ENCODE assay signal across 8 mouse cellular contexts in genomic region chr19:5845319-5846135, GRCm38 (mm10). TPM values are rescaled to one million over a fixed set of nuclear protein-coding genes. Genes with fewer than 3 reads are reported as not detected.
A peak's percentile ranks its signal among the peaks of the same experiment; 100 is the strongest.
DNase-seq lines count a peak whose midpoint lies in the region; ATAC-seq lines count a peak whose summit lies in the region.

No protein-coding gene starts in this region.

- peak overlapping the region; percentile 36 for H3K4me3 ChIP-seq in hindbrain, embryonic 16.5 days (ENCODE audit: low read length)
- peak overlapping the region; percentile 98 for H3K4me3 ChIP-seq in macrophage (ENCODE audit: inconsistent target)

- peak; percentile 43 for ATAC-seq in hindbrain, embryonic 16.5 days

- H3K4me2 ChIP-seq in hindbrain, embryonic 16.5 days (ENCODE audit: low read length): peak overlapping the region; percentile 61

- no peaks in the 10 kb centered on the region for H3K36me3 ChIP-seq in hindbrain, embryonic 16.5 days (ENCODE audit: control insufficient read depth, insufficient read depth, low read length)
- no peaks in the 10 kb centered on the region for H3K36me3 ChIP-seq in macrophage (ENCODE audit: inconsistent target)

- H3K27ac ChIP-seq in hindbrain, embryonic 16.5 days (ENCODE audit: low read depth, low read length): peak overlapping the region; percentile 94
- peak overlapping the region; percentile 100 for H3K27ac ChIP-seq in macrophage

- peak; percentile 98 for DNase-seq in NIH3T3 (ENCODE audit: low read depth)
- peak; percentile 96 to 97 for DNase-seq in cerebellum, postnatal 10 days
- peak; percentile 87 to 89 for DNase-seq in frontal cortex, postnatal 36 days (ENCODE audit: low spot score in 2 of 2)
- peak; percentile 86 to 87 for DNase-seq in left cerebral cortex, adult 18-20 months (ENCODE audit: low spot score in 2 of 2)
- peak; percentile 88 for DNase-seq in right cerebral cortex, adult 18-20 months
- DNase-seq in urinary bladder, postnatal 10 days (ENCODE audit: low spot score): peak; percentile 89

- H3K9me3 ChIP-seq in hindbrain, embryonic 16.5 days (ENCODE audit: control insufficient read depth, low read length): no peaks in the 10 kb centered on the region

- H3K79me2 ChIP-seq in macrophage (ENCODE audit: inconsistent target): peaks cover 81% of the 10 kb centered on the region

- H3K9ac ChIP-seq in hindbrain, embryonic 16.5 days (ENCODE audit: low read depth, low read length): peak overlapping the region; percentile 58

- 5% methylated on average over 44 of the region's 45 CpGs for WGBS in hindbrain, embryonic 16.5 days
- under 1% methylated on average over 45 of the region's 45 CpGs for WGBS in macrophage (ENCODE audit: missing documents)

- peaks cover 55% of the 10 kb centered on the region for H3K4me1 ChIP-seq in hindbrain, embryonic 16.5 days (ENCODE audit: control insufficient read depth, insufficient read depth, low read depth, low read length)

- no peaks in the 10 kb centered on the region for H3K27me3 ChIP-seq in hindbrain, embryonic 16.5 days (replicated peaks; ENCODE audit: control insufficient read depth, insufficient read depth, low read length)

RNA-seq across cellular contexts. Expression of gene Frmd8, which starts 29.5 kb away (rescaled TPM):
- 18.1 and 20.1 TPM in 2 replicates for polyA plus RNA-seq in hindbrain, embryonic 16.5 days (2015; fragmentation: Nextera tagmentation; extraction: Ambion mirVana)
- 10 to 100 TPM; 13.5 to 13.6 TPM for total RNA-seq in left cerebral cortex, adult 18-20 months (2021)
- 10 to 100 TPM in 20 of 26 experiments, 1 to 10 TPM in 6; 4.2 to 72.2 (median 26.5) TPM for total RNA-seq in macrophage (2018; cell fraction: chromatin; rRNA removed)
- 10 to 100 TPM; 14.6 to 30.6 (median 23.5) TPM for total RNA-seq in macrophage (2018; cell fraction: cytosol; rRNA removed)
- total RNA-seq in macrophage (2018; cell fraction: nucleus; rRNA removed): 10 to 100 TPM in 25 of 26 experiments, 1 to 10 TPM in 1; 8.8 to 44.5 (median 22.9) TPM
- polyA plus RNA-seq in macrophage (2018): 8.1 to 26.2 TPM (median 19.8 TPM) in 3 replicates

RNA-seq across cellular contexts. Expression of gene Slc25a45, which starts 32.1 kb away (rescaled TPM):
- 2.2 and 2.6 TPM in 2 replicates for polyA plus RNA-seq in hindbrain, embryonic 16.5 days (2015; fragmentation: Nextera tagmentation; extraction: Ambion mirVana)
- total RNA-seq in left cerebral cortex, adult 18-20 months (2021): 1 to 10 TPM; 2.3 to 3.2 TPM
- total RNA-seq in macrophage (2018; cell fraction: chromatin; rRNA removed): 100 to 1,000 TPM in 13 of 26 experiments, 10 to 100 TPM in 11, 1 to 10 TPM in 2; 8.2 to 252 (median 93.8) TPM
- 10 to 100 TPM; 23.1 to 86.6 (median 55.7) TPM for total RNA-seq in macrophage (2018; cell fraction: cytosol; rRNA removed)
- 100 to 1,000 TPM in 15 of 26 experiments, 10 to 100 TPM in 11; 18.0 to 263 (median 107) TPM for total RNA-seq in macrophage (2018; cell fraction: nucleus; rRNA removed)
- polyA plus RNA-seq in macrophage (2018): 44.6 to 74.8 TPM (median 53.2 TPM) in 3 replicates

RNA-seq across cellular contexts. Expression of gene Tigd3, which starts 48.4 kb away (rescaled TPM):
- 10.0 and 10.2 TPM in 2 replicates for polyA plus RNA-seq in hindbrain, embryonic 16.5 days (2015; fragmentation: Nextera tagmentation; extraction: Ambion mirVana)
- total RNA-seq in left cerebral cortex, adult 18-20 months (2021): 1 to 10 TPM; 4.1 to 4.2 TPM
- 1 to 10 TPM; 1.4 to 4.4 (median 2.5) TPM for total RNA-seq in macrophage (2018; cell fraction: chromatin; rRNA removed)
- total RNA-seq in macrophage (2018; cell fraction: cytosol; rRNA removed): under 1 TPM in 24 of 26 experiments, not detected in 2; 0.07 to 0.34 (median 0.16) TPM
- total RNA-seq in macrophage (2018; cell fraction: nucleus; rRNA removed): 1 to 10 TPM in 25 of 26 experiments, under 1 TPM in 1; 0.81 to 6.3 (median 2.3) TPM
- polyA plus RNA-seq in macrophage (2018): 0.16 to 0.59 TPM (median 0.16 TPM) in 3 replicates

Comparison
In these comparisons a context has a peak if more than half of its experiments do, and no peak if none do; other contexts are left out.
1. Peak in every context shown above with its lines: DNase-seq, ATAC-seq, H3K4me3 ChIP-seq and H3K27ac ChIP-seq.
2. RNA of gene Slc25a45, which starts 32.1 kb away (polyA plus RNA-seq): 44.6 to 74.8 TPM in macrophage; 2.2 to 2.6 TPM in hindbrain, embryonic 16.5 days; every median in the first group is over 10 times any median in the second.